Mouse (Mus musculus) neural tube, embryonic 12.5 days (tissue): ENCODE measurements around the gene Etv5. TPM values are rescaled to one million over a fixed set of nuclear protein-coding genes. Genes with fewer than 3 reads are reported as not detected.

Experiments
- ATAC-seq: fragments of 200-750 bp; cut with Nextera tagmentation; 2 replicates; pipeline ENCODE4 v1.8.0; 2017; ENCODE audit warnings: low read depth, mild to moderate bottlenecking, moderate TSS enrichment, moderate library complexity; ENCODE audit not compliant: low FRiP score
- H3K27ac ChIP-seq: fragments of 300-500 bp; sonication (generic); 2 replicates; pipeline ENCODE4 v1.5.1; 2016
- H3K27me3 ChIP-seq: fragments of 300-500 bp; sonication (generic); replicated peaks from 2 replicates; pipeline ENCODE4 v1.6.1; 2016; ENCODE audit warnings: mild to moderate bottlenecking
- H3K36me3 ChIP-seq: fragments of 300-500 bp; sonication (generic); 2 replicates; pipeline ENCODE4 v1.6.1; 2016; ENCODE audit warnings: mild to moderate bottlenecking
- H3K4me1 ChIP-seq: fragments of 300-500 bp; sonication (generic); 2 replicates; pipeline ENCODE4 v1.6.1; 2016
- H3K4me2 ChIP-seq: fragments of 300-500 bp; sonication (generic); replicated peaks from 2 replicates; pipeline ENCODE4 v1.6.1; 2016; ENCODE audit warnings: mild to moderate bottlenecking
- H3K4me3 ChIP-seq: fragments of 300-500 bp; sonication (generic); 2 replicates; pipeline ENCODE4 v1.5.1; 2016
- H3K9ac ChIP-seq: fragments of 300-500 bp; sonication (generic); 2 replicates; pipeline ENCODE4 v1.6.1; 2016; ENCODE audit warnings: mild to moderate bottlenecking
- H3K9me3 ChIP-seq: fragments of 300-500 bp; sonication (generic); 2 replicates; pipeline ENCODE4 v1.6.1; 2016; ENCODE audit warnings: mild to moderate bottlenecking
- WGBS: fragments of 180-500 bp; shearing (Covaris S2); methylation state at CpG from one replicate; pipeline ENCODE4 v1.1.7; 2016; 5-methylcytosine and 5-hydroxymethylcytosine counted together
- polyA plus RNA-seq: library from polyadenylated mRNA; unstranded; fragments of >200 nt; fragmentation: Nextera tagmentation; extraction: Ambion mirVana; gene quantifications from 2 replicates; pipeline ENCODE4 v1.2.1, GENCODE M21; 2016

Gene Etv5
- polyA plus RNA-seq, 1 experiment from 2014 or later: 23.1 TPM

DNA sequence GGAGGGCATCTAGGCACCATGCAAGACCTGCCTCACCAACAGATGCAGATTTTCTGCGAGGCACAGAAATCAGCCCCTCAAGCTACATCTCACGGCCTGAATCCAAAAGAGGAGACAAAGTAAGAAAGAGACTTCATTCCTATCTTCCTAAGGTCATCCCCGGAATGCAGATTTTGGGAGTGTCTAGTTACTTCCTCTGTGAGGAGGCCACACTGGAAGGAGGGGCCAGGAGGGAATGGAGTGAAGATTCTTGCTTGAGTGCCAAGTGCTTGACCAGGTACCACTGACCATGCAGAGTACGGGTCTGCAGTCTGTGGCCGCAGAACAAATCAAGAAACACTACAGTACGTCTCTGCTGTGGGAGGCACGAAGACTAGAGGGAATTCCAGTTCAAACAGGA is 12.7 kb downstream of the Etv5 start:
- ATAC-seq: no peak
- H3K27me3 ChIP-seq: 0 out of 2 replicates have a peak, but pooled peaks cover 2% of the 10 kb centered on the region
- peaks cover 30% of the 10 kb centered on the region for H3K4me1 ChIP-seq
- no peak overlapping the region for H3K4me3 ChIP-seq
- no peaks in the 10 kb centered on the region for H3K9me3 ChIP-seq
- H3K27ac ChIP-seq: no peak overlapping the region
- no peak overlapping the region for H3K4me2 ChIP-seq
- H3K9ac ChIP-seq: no peak overlapping the region
- H3K36me3 ChIP-seq: no peaks in the 10 kb centered on the region
- 85% methylated on average over 7 of the region's 7 CpGs for WGBS

DNA sequence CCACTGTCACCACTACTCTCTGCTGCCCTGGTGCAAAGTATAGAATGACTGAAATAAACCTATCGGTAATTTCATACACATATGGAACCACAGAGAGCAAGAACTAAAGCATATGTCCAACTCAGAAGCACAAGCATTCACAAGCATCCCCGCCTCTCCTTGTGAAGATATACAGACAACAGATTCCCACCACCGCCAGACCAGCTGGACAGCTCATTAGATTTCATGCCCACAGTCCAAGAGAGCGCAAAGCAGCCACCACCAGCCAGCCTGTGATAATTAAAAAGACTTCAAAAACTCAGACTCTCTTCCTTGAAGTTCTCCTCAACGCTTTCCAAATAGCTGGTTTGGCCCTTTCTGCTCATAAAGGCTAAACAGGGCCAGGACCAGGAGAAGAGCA is 17.3 kb downstream of the Etv5 start:
- no peak overlapping the region for H3K9ac ChIP-seq
- no peaks in the 10 kb centered on the region for H3K9me3 ChIP-seq
- H3K4me1 ChIP-seq: peaks cover 4% of the 10 kb centered on the region; the same call in 1 of the 2 replicates
- no peaks in the 10 kb centered on the region for H3K36me3 ChIP-seq
- WGBS: 72% methylated on average over 5 of the region's 5 CpGs
- ATAC-seq: no peak
- H3K27me3 ChIP-seq: no peaks in the 10 kb centered on the region
- H3K4me3 ChIP-seq: no peak overlapping the region
- H3K4me2 ChIP-seq: no peak overlapping the region
- no peak overlapping the region for H3K27ac ChIP-seq

GRCm38 (mm10) chr16:22417931-22418330 is 21.6 kb downstream of the Etv5 start:
- 91% methylated on average over 7 of the region's 7 CpGs for WGBS
- Histone ChIP-seq H3K9ac (no peak overlapping the region), H3K27me3 (no peaks in the 10 kb centered on the region), H3K27ac (no peak overlapping the region), H3K36me3 (no peaks in the 10 kb centered on the region), H3K4me1 (peaks cover 5% of the 10 kb centered on the region; the same call in 1 of the 2 replicates), H3K4me2 (no peak overlapping the region), H3K4me3 (no peak overlapping the region), H3K9me3 (no peaks in the 10 kb centered on the region)
- no peak for ATAC-seq

DNA sequence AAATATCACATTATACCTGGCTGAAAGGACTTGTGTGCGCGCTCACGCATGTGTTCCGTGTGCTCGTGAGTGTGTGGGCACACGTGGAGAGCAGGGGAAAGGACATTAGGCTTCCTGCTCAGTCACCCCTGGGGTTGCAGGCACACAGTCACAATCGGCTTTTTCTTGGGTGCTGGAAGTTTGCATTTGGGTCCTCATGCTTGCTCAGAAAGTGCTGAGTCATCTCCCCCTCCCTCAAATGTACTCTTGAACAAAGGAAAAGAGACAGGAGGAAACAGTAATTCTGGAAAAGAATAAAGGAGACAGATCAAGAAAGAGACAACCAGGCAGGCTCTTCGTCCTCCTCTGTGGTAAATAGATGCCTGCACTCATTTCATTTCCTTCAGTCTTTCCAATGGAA is 22.5 kb downstream of the Etv5 start:
- Histone ChIP-seq H3K4me3 (no peak overlapping the region), H3K27ac (no peak overlapping the region), H3K9me3 (no peaks in the 10 kb centered on the region), H3K36me3 (no peaks in the 10 kb centered on the region), H3K4me1 (peaks cover 13% of the 10 kb centered on the region), H3K27me3 (no peaks in the 10 kb centered on the region), H3K9ac (no peak overlapping the region), H3K4me2 (no peak overlapping the region)
- ATAC-seq: no peak
- WGBS: 85% methylated on average over 8 of the region's 8 CpGs

GRCm38 (mm10) chr16:22416140-22416848 is 23.2 kb downstream of the Etv5 start:
- Histone ChIP-seq H3K4me2 (no peak overlapping the region), H3K27ac (no peak overlapping the region), H3K36me3 (no peaks in the 10 kb centered on the region), H3K4me3 (no peak overlapping the region), H3K9me3 (no peaks in the 10 kb centered on the region), H3K9ac (no peak overlapping the region), H3K27me3 (no peaks in the 10 kb centered on the region), H3K4me1 (peaks cover 19% of the 10 kb centered on the region)
- 63% methylated on average over 6 of the region's 6 CpGs for WGBS
- no peak for ATAC-seq

GRCm38 (mm10) chr16:22414205-22414754 is 25.2 kb downstream of the Etv5 start:
- Histone ChIP-seq H3K4me1 (peaks cover 14% of the 10 kb centered on the region; the same call in 1 of the 2 replicates), H3K4me3 (no peak overlapping the region), H3K4me2 (no peak overlapping the region), H3K36me3 (no peaks in the 10 kb centered on the region), H3K9ac (no peak overlapping the region), H3K27me3 (no peaks in the 10 kb centered on the region), H3K9me3 (no peaks in the 10 kb centered on the region), H3K27ac (no peak overlapping the region)
- WGBS: 92% methylated on average over 9 of the region's 9 CpGs
- no peak for ATAC-seq

GRCm38 (mm10) chr16:22412459-22413229 is 26.9 kb downstream of the Etv5 start:
- H3K9ac ChIP-seq: no peak overlapping the region
- WGBS: 32% methylated on average over 16 of the region's 16 CpGs
- H3K36me3 ChIP-seq: no peaks in the 10 kb centered on the region
- ATAC-seq: peak; percentile 65
- no peaks in the 10 kb centered on the region for H3K9me3 ChIP-seq
- peak overlapping the region; percentile 37; the same call in 1 of the 2 replicates for H3K4me2 ChIP-seq
- no peaks in the 10 kb centered on the region for H3K27me3 ChIP-seq
- H3K4me3 ChIP-seq: no peak overlapping the region
- H3K27ac ChIP-seq: no peak overlapping the region
- peaks cover 14% of the 10 kb centered on the region; the same call in 1 of the 2 replicates for H3K4me1 ChIP-seq

DNA sequence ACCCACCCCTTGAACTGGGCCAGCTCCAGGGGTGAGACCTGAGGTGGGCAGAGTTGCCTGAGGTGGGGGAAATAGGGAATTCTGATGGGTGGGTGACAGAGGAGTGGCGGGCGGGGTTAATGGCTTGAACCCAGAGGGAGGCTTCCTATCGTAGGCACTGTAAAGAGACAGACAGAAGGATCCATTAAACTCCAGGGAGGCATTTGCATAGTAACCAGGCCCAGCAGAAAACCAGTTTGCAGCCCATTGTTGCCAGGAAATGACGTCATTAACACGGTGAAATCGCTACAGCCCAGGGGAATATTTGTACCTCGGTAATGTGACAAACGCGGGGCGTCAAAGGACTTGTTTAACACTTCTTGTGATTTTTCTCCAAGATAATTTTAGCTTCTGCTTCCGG is 27.8 kb downstream of the Etv5 start:
- no peak overlapping the region for H3K27ac ChIP-seq
- 22% methylated on average over 11 of the region's 11 CpGs for WGBS

DNA sequence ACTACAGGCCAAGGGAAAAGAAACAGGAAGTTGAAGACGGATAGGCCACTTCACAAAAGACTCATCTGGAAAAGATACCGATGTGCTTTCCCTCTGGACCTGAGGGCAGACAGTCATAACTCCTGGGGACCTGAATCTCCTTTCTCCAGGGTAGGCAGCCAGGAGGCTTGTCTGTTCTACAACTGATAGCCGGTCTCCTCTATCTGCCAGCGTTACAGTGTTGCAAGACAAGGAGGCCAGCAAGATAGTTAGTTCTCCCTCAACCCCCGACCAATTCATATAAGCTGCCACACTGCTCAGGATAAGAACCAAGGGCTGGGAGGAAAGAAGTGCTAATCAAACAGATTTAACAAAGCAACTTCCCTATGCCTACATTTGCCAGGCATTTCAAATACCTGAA is 29.5 kb downstream of the Etv5 start:
- Histone ChIP-seq H3K27me3 (no peaks in the 10 kb centered on the region), H3K4me2 (no peak overlapping the region), H3K27ac (no peak overlapping the region), H3K9me3 (no peaks in the 10 kb centered on the region), H3K4me1 (peaks cover 14% of the 10 kb centered on the region; the same call in 1 of the 2 replicates), H3K36me3 (no peaks in the 10 kb centered on the region), H3K4me3 (no peak overlapping the region), H3K9ac (no peak overlapping the region)
- ATAC-seq: no peak
- 91% methylated on average over 5 of the region's 5 CpGs for WGBS

More for the DNA sequence above, 27.8 kb downstream of the Etv5 start:
- H3K4me1 ChIP-seq: peaks cover 14% of the 10 kb centered on the region; the same call in 1 of the 2 replicates
- no peaks in the 10 kb centered on the region for H3K27me3 ChIP-seq
- H3K4me3 ChIP-seq: no peak overlapping the region
- H3K36me3 ChIP-seq: no peaks in the 10 kb centered on the region
- no peak overlapping the region for H3K9ac ChIP-seq
- H3K9me3 ChIP-seq: no peaks in the 10 kb centered on the region
- peak overlapping the region; percentile 37 for H3K4me2 ChIP-seq
- ATAC-seq: peak; percentile 83

- H3K27ac ChIP-seq: no peak overlapping the region
- no peak overlapping the region for H3K4me2 ChIP-seq
- no peaks in the 10 kb centered on the region for H3K36me3 ChIP-seq
- no peak overlapping the region for H3K9ac ChIP-seq
- 83% methylated on average over 8 of the region's 8 CpGs for WGBS
- no peak for ATAC-seq
- no peak overlapping the region for H3K4me3 ChIP-seq
- no peaks in the 10 kb centered on the region for H3K27me3 ChIP-seq
- H3K4me1 ChIP-seq: peaks cover 14% of the 10 kb centered on the region; the same call in 1 of the 2 replicates
- no peaks in the 10 kb centered on the region for H3K9me3 ChIP-seq
Observed at GRCm38 (mm10) chr16:22408642-22409360, 30.7 kb downstream of the Etv5 start.

- 93% methylated on average over 4 of the region's 4 CpGs for WGBS
- H3K27me3 ChIP-seq: no peaks in the 10 kb centered on the region
- ATAC-seq: no peak
- no peak overlapping the region for H3K27ac ChIP-seq
- 0 out of 2 replicates have a peak, but pooled peaks cover 2% of the 10 kb centered on the region for H3K4me1 ChIP-seq
- H3K4me3 ChIP-seq: no peak overlapping the region
- H3K9me3 ChIP-seq: no peaks in the 10 kb centered on the region
- no peaks in the 10 kb centered on the region for H3K36me3 ChIP-seq
- H3K9ac ChIP-seq: no peak overlapping the region
- no peak overlapping the region for H3K4me2 ChIP-seq
Observed at GRCm38 (mm10) chr16:22406747-22407146, 32.8 kb downstream of the Etv5 start.

GRCm38 (mm10) chr16:22406050-22406449 is 33.5 kb downstream of the Etv5 start:
- no peaks in the 10 kb centered on the region for H3K9me3 ChIP-seq
- H3K27ac ChIP-seq: no peak overlapping the region
- H3K4me3 ChIP-seq: no peak overlapping the region
- ATAC-seq: no peak
- H3K36me3 ChIP-seq: no peaks in the 10 kb centered on the region
- WGBS: 94% methylated on average over 4 of the region's 4 CpGs
- no peaks in the 10 kb centered on the region for H3K4me1 ChIP-seq
- no peaks in the 10 kb centered on the region for H3K27me3 ChIP-seq
- H3K4me2 ChIP-seq: no peak overlapping the region
- no peak overlapping the region for H3K9ac ChIP-seq
